Mouse (Mus musculus): Measurements from ENCODE around the gene Rbm5.

Gene Rbm5

GRCm38 (mm10) chr9:107700114-107700571 is 70.7 kb downstream of the Rbm5 start:
- DNase-seq (ENCODE audit: low spot score), result peak; percentile 24

GRCm38 (mm10) chr9:107699376-107699980 is 71.3 kb downstream of the Rbm5 start:
- DNase-seq (ENCODE audit: low spot score), result peak; percentile 78

- DNase-seq (ENCODE audit: low spot score), result peak; percentile 43
Measured at GRCm38 (mm10) chr9:107698611-107699190, 72.1 kb downstream of the Rbm5 start.

DNA sequence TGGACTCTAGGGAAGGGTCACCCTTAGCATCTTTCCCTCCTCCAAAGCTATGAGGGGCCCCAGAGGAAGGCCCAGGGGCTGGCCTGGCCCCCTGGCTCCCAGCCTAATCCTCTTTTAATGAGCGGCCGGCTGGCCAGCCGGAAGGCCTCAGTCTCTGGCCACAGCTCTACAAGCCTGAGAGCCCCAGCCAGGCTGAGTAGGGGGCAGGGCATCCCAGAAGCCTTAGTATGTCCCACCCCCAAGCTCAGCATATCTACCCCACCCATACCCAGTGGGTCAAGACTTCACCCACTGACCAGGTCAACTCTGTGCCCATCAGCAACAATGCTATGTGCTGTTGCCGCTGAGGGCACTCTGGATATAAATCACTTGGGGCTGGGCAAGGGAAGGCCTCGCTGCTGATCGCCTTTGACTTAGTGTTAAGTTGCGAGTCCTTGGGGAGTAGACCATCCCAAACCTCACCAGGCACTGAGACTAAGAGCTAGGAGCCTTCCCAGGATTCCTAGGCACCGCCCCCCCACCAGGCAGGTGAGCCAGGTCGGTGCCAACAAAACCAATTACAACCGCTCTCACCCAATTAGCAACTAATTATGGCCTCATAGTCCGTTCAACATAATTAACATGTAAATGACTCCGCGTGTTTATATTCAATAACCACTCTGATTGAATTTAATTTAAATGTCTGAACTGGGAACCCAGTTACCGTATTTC is 72.8 kb downstream of the Rbm5 start:
- DNase-seq (ENCODE audit: low spot score), result no peak

DNA sequence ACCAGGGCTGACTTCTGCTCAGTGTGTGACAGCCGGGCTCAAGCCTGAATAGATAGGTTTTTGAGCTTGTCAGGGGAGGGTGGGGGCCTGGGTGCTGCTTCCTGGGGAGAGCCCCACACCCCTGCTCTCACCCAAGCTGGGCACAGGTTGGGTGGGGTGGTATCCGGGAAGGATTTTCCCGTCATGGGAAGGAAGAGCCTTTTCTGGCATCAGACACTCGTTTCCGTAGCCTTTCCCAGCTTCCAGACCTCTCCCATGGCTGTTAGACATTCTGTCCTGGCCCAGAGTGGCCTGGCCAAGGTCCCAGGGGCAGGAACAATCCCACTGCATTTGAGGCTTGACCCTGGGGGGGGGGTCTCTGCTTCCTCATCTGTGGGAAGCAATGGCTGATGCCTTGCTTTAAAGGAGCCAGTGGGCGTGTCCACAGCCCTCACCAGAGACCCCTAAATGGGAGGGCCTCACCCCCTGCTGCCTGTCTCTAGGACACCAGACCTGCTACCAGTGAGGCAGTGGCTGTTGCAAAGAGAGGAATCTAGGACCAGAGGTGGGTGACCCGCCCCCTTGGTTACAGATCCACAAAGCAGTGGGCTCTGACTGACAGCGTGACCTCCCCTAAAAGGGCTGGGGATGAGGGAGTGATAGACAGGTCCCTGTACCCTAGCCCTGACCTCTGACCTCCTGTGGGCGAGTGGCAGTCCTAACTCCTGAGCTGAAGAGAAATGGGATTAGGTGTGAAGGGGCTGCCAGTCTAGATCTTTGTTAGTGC is 73.8 kb downstream of the Rbm5 start:
- DNase-seq (ENCODE audit: low spot score), result no peak

- DNase-seq (ENCODE audit: low spot score), result no peak
Measured at GRCm38 (mm10) chr9:107696106-107696479, 74.7 kb downstream of the Rbm5 start.

DNA sequence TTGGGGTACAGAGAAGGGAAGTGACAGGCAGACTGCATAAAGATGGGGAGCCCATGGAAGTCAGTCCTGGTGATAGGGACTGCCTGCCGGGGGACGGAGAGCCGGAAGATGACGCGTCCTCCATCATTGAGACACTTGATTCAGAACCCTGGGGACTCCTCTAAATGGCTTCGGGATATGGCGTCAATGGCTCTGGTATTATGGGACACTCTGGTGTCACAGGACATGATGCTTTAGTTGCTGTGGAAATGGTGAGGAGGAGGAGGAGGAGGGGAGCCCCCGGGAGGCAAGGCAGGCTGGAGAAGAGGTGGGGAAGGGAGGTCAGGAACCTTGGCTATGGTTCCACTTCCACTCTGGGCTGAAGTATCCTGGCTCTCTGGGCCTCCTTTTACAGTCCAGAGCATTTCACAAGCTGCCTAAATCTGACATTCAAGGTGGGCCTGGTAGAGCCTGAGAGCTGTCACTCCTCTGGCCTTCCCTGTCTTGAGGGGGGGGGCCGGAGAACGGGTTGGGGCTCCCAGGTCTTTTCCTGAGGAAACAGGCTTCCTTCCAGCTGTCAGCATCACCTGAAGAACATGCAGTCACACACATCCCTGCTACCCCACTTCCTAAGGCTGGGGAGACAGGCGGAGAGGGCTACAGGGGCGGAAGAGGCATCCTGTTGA is 75.2 kb downstream of the Rbm5 start:
- no peak for DNase-seq (ENCODE audit: low spot score)

DNA sequence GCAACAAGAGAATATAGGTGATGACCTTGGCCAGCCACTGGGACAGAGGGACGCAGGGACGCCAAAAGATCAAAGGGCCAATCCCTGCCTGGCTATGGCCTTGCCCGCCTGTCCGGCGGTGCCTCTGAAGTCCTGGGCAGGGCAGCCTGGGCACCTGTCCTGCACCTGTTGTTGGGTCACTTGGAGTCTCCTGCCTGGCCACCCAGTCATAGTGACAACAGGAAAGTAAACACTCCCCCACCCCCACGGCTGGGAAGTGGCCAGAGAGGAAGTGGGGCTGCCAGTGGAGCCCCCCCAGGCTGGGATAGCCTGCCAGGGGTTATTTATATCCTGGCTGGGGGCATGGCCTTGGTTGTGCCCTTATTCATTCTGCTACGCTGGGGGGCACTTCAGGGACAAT is 76.2 kb downstream of the Rbm5 start:
- no peak for DNase-seq (ENCODE audit: low spot score)

GRCm38 (mm10) chr9:107693433-107693987 is 77.3 kb downstream of the Rbm5 start:
- no peak for DNase-seq (ENCODE audit: low spot score)

GRCm38 (mm10) chr9:107692785-107693184 is 78.0 kb downstream of the Rbm5 start:
- no peak for DNase-seq (ENCODE audit: low spot score)

- DNase-seq (ENCODE audit: low spot score), result no peak
Measured at GRCm38 (mm10) chr9:107690391-107690790, 80.4 kb downstream of the Rbm5 start.
